Mouse (Mus musculus) ZHBTc4 (cell line): ENCODE data around the gene Nos3.
"Not testable (repeated sequence)": the region's sequence is repeated elsewhere in the genome, so short reads cannot be mapped to it uniquely, and the experiment has no call there.

Experiments used
- DNase-seq: peaks from one replicate; pipeline ENCODE4 v3.0.0-alpha.2; 2011; ENCODE audit warnings: low read depth, low spot score

Nos3 gene

DNA sequence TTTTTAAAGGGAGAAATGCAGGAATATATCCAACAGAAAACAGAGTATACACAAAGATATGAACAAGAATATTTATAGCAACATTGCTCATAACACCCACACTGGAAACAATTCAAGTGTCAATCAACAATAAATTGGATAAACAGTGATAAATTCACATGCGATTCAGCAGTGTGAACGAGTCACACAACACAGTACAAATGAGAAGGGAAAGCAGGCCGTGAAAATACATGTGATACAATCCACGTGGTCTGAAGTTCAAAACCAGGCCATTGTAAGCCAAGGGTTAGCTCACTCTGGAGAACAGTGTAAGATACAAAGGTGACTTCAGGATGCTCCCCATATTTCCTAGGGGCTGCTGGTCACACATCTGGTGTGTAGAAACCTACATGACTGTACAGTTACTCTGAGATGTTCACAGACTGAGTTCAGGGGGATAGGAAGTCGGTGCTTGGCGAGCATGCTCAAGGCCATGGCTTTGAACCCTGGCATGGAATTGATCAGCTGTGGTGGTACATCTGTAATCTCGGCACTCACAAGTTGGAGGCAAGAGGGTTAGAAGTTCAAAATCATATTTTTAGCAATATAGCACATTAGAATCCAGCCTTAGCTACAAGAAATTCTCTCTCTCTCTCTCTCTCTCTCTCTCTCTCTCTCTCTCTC is 10.2 kb downstream of the Nos3 start:
- DNase-seq, result no peak

DNA sequence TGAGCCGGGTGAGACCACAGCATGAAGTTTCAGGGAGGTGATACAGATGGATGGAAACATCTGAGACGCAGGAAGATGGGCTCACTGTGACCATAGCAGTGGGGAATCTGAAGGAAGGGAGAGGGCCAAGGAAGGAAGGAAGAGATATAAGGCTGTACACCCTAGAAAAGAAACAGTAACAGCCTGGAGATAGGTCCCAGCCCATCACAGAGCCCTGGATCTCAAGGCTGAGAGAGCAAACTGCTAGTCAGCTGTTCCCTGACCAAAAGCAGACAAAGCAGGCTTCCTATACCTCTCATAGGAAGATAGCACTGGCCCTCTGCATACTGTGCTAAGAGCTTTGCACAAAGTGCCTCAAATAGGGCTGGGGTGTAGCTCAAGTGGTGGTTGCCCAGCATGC is 14.1 kb downstream of the Nos3 start:
- DNase-seq, result no peak

DNA sequence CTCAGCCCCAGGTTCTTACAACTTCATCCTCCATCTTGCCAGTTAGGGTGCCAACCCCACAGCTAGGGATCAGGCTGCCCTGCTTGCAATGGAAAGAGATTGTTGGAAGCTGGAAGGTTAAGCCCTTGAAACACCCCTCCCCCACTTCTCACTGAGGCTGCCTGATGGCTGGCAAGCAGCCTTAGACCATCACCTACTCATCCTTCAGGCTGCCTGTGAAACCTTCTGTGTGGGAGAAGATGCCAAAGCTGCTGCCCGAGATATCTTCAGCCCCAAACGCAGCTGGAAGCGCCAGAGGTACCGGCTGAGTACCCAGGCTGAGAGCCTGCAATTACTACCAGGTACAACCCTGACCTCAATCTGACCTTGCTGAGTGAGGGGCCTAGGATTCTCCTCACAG is 14.9 kb downstream of the Nos3 start:
- no peak for DNase-seq

DNA sequence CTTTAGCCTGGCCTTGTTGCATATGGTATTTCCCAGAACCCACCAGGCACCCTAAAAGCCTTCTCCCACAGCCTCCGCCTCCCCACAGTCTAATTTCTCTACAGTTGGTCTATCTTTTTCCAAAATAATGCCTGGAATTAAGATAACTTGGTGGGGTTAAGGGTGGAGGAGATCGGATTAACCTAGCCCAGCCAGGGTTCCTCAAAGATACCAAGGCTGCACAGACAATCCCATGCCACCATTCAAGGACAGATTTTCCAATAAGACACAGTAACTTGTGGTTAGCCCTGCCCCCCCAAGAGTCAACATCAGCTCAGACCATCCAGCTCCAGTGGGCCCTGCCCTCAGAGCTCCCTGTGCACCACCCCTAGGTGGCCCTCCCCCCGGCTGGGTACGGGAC is 15.9 kb downstream of the Nos3 start:
- no peak for DNase-seq

DNA sequence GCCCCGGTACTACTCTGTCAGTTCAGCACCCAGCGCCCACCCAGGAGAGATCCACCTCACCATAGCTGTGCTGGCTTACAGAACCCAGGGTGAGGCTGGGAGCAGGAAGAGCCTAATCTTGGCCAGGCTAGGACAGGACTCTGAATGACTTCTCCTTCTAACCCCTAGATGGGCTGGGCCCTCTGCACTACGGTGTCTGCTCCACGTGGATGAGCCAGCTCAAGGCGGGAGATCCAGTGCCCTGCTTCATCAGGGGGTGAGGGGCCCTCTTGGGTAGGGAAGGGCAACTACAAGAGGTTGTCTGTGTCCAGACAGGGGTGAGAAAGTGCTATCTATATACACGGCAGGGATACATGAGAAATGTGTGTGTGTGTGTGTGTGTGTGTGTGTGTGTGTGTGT is 16.9 kb downstream of the Nos3 start:
- DNase-seq, result no peak

DNA sequence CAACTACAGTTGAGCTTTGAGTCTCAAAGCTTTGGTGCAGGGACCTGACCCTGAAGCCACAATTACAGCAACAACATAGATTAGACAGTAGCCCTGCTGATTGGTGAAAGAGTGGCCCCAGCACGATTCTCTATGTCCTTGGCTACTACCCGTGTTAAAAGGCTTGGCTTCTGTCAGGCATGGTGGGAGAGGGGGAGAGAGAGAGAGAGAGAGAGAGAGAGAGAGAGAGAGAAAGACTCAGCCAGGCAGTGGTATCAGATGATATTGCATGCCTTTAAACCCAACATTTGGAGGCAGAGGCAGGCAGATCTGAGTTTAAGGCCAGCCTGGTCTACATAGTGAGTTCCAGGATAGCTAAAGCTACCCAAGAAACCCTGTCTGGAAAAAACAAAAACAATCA is 17.4 kb downstream of the Nos3 start:
- no peak for DNase-seq

DNA sequence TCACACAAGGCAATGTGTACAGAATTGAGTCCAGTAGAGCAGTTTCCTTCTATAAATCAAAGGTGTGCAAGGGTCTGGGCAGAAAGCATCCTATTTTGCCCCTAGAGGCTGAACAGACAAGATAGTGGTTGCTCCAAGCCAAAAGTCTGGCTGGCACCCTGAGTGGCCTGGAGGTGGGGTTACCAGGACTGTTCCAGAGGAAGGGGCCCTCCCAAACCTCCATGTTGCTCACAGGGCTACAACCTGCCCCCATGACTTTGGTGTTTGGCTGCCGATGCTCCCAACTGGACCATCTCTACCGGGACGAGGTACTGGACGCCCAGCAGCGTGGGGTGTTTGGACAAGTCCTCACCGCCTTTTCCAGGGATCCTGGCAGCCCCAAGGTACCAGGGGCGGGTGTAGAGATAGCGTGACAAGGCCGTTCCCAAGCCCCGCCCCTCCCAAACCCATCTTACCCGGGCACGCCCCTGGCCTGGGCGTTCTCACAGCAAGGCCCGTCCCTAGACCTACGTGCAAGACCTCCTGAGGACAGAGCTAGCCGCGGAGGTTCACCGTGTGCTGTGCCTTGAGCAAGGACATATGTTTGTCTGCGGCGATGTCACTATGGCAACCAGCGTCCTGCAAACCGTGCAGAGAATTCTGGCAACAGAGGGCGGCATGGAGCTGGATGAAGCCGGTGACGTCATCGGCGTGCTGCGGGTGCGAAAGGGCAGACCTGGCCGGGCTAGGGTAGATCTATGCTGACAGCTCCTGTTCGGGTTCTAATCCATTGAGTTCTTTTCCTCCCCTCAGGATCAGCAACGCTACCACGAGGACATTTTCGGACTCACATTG is 18.6 kb downstream of the Nos3 start:
- DNase-seq, result peak; percentile 99

DNA sequence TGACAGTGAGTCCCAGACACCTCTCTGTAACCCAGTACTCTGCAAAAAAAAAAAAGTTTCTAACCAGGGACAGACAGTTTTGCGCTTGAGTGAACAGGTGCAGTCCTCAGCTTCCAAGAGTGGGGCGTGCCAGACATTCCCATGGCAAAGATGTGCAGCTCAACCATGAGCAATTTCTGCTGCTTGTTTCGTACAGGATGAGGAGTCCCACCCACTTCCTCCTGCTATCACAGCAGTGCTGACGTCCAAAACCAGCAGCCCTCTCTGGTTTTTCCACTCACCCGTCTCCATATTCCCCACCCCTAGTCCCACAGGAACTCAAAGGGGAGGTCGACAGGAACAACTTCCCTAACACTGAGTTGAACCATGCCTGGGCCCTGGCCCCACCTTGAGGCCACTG is 19.8 kb downstream of the Nos3 start:
- no peak for DNase-seq

DNA sequence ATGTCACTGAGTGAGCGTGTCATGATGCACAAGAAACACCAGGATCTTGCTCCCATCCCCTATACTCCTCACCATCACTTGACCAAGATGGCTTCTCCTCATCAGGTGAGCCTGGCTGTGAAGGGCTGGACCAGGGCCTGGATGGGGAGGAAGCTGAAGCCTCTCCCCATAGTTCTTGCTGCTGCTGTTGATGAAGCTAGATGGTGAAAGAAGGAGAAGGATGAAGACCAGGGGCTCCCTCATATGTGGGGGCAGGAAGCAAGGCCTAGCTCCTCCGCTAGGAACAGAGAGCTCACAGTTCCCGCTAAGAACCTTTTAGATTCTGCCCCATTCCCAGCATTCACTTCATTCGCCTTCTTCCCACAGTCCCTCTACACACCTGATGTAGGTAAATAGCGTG is 20.8 kb downstream of the Nos3 start:
- no peak for DNase-seq

DNA sequence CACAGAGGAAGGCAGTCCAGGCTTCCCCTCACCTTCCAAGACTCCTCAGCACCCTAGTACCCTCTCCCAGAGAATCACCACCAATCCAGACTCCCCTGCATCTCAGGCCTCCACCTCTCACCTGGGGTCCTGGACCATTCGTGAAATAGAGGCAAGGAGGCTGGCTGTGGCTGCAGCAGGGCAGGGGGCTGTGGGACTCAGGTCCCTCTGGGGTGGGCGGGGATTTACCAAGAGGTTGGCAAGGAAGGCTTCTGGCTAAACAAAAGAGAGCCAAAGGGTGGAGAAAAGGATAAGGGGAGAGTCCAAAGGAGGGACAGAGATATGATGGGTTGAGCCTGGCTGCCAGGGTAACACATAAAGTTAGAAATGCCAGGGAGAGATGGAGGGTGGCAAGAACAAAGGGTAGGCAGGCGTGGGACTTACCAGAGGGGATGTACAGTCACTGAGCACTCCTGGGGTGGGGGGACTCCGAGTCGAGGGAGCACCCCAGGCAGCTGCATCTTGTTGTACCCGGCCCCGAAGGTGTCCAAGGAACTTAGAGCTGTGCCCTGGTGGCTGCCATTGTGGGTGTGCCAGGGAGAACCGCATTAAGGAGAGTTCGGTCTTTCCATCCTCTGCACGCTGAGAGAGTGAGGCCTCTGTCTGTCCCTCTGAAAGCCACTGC is 21.4 kb downstream of the Nos3 start:
- DNase-seq, result no peak

DNA sequence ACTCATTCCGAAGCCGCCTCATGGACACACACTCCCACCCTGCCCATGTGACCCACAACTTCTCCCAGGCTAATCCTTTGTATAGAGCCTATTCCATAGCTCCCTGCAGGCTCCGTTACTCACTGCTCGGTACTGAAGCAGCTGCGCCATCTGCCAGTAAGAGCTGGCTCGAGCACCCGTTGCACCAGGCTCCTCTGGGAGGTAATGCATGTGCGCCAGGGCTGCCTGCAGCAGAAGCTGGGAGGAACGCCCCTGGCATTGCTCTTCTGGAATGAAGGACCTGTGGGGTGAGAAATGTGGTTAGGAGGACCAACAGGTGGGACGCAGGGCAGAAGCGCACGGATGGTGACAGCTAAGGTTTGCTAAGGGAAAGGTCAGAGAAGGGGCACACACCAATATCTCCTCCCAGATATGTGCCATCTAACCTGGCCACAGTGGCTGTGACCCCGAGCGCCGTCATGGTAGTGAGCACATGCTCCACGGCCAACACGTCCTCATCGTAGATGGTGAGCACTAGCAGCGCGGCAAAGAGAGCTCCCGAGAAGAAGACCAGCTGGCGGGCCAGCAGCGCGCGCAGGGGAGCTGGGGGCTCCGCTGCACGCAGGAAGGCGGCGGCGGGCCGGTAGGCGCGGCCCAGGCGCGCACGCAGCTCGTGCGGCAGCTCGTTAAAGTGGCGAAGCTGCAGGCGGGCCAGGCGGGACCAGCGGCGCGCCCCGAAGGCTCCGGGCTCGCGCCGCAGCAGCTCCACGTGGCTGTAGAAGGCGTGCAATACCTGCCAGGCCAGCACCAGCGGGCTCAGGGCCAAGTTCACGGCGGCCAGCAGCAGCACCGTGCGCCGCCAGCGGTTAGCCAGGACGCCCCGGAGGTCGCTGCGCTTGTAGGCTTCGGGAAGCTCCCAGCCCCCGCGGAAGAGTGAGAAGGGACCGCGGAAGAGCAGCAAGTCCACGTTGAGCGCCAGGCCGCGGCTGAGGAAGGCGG is 22.9 kb downstream of the Nos3 start:
- DNase-seq, result peak; percentile 76

DNA sequence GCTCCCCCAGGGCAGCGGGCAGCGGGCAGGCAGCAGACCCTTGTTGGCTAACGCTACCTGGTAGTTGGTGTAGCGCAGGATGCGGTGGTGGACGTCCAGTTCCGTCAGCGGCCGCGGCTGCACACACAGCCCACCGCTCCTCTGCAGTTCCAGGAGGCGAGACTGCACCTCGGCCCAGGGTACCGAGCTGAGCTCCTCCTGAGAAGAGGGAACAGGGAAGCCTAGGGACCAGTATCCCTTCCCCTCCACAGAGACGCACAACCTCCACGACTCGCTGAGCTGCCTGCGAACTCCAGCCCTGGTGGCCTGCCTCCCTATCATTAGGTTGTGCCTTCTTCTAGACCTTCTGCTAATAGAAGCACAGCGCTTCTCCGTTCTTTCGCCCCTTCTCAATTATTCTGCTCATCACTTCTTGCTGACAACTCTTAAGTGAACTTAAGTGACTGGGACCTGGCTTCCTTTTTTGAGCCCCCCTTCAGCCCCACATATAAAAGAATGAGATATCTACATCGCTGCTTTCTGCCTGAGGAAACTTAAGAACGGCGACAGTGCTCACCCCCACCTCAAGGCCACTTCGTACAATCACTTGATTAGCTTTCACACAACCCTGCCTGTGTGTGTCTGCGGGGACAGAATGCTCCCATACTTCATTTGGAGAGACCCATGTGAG is 23.8 kb downstream of the Nos3 start:
- DNase-seq, result peak; percentile 34

DNA sequence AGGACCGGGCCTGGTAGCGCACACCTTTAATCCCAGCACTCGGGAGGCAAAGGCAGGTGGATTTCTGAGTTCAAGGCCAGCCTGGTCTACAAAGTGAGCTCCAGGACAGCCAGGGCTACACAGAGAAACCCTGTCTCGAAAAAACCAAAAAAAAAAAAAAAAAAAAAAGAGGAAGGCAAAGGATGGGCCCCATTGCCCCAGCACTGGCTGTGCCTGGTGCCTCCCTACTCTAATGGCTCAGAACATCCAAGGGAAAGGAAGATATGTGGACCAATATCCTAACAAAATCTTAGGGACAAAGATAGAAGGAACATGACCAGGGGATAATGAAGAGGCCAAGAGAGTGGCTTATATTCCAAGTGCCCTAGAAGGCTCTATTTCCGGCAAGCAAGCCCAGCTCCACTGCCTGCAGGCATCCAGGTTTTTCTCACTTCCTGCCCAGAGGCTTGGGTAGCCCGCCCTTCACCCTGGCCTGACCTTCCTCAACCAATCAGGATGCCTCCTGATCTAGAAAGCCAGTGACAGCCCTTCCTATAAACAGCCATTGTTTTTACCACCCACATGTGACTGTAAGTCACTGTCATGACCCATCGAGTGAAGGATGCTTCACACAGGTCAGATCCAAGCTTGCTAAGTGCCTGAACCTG is 24.5 kb downstream of the Nos3 start:
- peak; percentile 81 for DNase-seq

DNA sequence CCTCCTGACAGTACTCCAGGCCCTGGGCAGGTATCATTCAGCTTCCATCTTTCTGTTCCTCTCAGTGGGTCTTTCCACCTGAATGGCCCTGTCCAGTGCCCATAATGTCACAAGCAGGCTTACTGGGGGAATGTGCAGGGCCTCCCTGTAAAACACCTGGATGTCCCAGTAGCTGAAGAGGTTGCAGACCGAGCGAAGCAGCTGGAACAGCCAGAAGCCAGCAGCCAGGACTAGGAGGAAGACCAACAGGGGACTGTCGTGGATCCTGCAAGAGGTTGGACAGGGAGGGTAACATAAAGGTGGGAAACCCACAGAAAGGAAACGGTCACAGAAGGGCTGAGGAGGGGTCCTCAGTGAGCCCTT is 25.0 kb downstream of the Nos3 start:
- no peak for DNase-seq

DNA sequence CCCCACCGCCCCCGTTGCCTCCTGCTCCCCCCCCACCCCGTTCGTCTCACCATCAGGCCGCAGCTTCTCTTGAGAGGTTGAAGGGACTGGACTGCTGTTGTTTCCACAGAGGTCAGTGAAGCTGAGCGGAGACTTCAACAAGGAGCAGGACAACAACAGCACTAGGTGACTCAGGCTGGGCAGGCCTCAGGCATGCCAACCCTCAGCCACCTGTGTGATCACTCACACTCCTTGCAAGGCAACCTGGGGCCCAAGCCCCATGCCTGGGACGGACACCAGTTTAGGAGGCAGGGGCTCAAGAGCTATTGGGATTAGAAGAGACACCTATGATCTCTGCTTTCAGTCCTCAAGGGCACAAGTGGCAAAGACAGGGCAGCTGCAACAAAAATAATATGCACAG is 27.3 kb downstream of the Nos3 start, which contains the start of gene Atg9b:
Atg9b (minus strand) TSS at position 280 of the 400 bp plus-strand sequence.
- DNase-seq, result no peak

DNA sequence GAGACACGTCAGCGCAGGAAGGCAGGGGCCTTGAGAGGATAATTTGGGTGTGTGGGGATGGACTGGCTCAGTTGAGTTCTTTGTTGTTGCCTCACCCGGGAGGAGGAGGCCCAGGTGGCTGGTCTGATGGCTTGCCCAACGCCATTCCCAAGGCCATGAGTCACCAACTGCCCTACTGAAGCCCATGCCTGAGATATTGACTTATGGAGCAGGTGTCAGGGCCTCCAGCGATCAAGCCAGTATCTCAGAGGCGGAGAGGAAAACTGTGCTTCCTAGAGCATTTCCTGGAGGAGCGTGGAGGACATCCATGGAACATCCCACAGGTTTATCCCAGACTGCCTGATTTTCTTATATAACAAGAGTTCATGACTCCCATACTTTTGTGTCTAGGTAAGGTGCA is 28.1 kb downstream of the Nos3 start:
- DNase-seq, result no peak

DNA sequence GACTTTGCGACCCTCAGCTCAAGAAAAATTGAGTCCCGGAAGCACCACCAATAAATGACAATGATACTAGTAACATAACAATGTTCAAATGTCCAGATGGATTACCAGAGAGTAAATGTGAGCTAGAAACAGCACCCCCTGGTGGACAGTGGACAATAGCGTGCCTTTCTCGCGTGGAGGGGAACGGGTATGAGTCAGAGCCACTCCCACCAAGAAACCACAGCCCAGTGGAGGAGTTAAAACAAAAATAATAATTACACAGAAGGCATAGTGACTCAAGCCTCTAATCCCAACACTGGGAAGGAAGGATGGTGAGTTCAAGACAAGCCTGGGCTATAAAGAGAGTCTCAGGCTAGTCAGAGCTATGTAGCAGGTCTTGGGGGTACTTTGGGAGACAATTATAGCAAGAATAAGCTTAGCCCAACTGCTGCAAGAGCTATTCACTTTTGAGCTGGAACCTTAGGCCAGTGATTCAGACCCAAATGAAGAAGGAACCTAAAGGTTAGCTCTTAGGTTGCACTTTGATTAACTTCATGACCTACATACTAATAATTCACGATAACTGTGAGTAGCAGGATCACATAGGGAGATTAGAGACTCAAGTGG is 28.9 kb downstream of the Nos3 start, which contains the start of gene Abcb8:
Abcb8 (plus strand) TSS at position 272 of the 606 bp plus-strand sequence.
- DNase-seq, result peak; percentile 87

DNA sequence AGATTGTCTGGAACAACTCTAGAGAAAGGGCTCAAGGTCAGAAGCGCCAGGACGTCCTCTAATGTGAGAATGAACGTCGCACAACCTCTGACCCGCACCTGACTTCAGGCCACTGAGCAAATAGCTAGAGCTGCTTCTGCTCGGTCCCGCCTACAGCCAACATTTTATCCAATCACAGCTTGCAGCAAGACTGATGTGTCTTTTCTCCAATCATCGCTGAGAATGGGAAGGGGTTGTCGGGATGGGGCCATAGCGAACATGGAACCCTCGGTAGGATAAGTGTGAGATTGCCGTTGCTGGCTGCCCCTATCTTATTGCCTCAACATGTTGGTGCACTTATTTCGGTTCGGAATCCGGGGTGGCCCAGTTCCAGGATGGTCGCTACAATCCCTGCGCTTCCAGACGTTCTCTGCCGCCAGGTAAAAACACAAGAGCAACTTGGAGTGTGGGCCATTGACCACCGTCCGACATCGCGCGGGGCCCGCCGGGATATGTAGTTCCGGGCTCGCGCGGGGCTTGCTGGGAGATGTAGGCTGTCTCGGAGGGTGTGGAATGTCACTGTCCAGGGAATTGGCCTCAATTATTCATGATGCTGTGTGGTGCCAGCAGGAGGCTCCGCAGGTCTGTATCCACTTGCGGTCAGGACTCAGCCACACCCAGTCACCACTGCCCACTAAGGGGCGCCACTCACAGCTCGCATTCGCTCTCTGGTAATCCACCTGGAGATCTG is 29.7 kb downstream of the Nos3 start:
- DNase-seq, result peak; percentile 98

DNA sequence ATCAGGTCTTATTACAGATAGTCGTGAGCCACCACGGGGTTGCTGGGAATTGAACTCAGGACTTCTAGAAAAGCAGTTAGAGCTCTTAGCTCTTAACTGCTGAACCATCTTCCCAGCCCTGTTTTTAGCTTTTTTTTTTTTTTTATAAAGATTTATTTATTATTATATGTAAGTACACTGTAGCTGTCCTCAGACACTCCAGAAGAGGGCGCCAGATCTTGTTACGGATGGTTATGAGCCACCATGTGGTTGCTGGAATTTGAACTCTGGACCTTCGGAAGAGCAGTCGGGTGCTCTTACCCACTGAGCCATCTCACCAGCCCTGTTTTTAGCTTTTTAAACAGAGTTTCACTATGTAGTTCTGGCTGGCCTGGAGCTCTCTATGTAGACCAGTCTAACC is 31.6 kb downstream of the Nos3 start:
- DNase-seq, result not testable (repeated sequence)
